Mouse (Mus musculus): ENCODE data around the gene Dpf2.

GRCm38 (mm10) chr19:5943404-5943803, 30.6 kb upstream of the Dpf2 start:
- TF ChIP-seq CTCF (IDR thresholded peaks at IDR 0.05; ENCODE audit: borderline replicate concordance, insufficient read depth, low read length) (no peak), POLR2A (IDR thresholded peaks at IDR 0.05; ENCODE audit: low read depth, low read length) (no peak)

All from embryonic fibroblast, embryonic 13.5 days (primary cell).